Mouse (Mus musculus): Measurements from ENCODE around the gene Smg5. TPM values are rescaled to one million over a fixed set of nuclear protein-coding genes. Genes with fewer than 3 reads are reported as not detected.

Gene Smg5
- polyA plus RNA-seq, 1 experiment = 84.2 TPM

GRCm38 (mm10) chr3:88384364-88384763 is 48.3 kb downstream of the Smg5 start, which contains the start of gene Bglap:
Gene Bglap, minus strand, starts transcription at chr3:88384464.
- H3K9ac ChIP-seq (ENCODE audit: low read depth, poor library complexity, severe bottlenecking) = no peak within 1 kb of the TSS
- no peaks in the 10 kb centered on the region for H3K36me3 ChIP-seq (ENCODE audit: control insufficient read depth, insufficient read depth, low read length, poor library complexity, severe bottlenecking)
- no peaks in the 10 kb centered on the region for H3K9me3 ChIP-seq (replicated peaks; ENCODE audit: control insufficient read depth, insufficient read depth, low read length, poor library complexity, severe bottlenecking)
- no peaks in the 10 kb centered on the region for H3K27me3 ChIP-seq (ENCODE audit: control insufficient read depth, insufficient read depth, low read length, poor library complexity, severe bottlenecking)
- H3K4me3 ChIP-seq (ENCODE audit: low read depth, low read length) = no peak within 1 kb of the TSS
- no peak for TF ChIP-seq EP300 (IDR thresholded peaks at IDR 0.05; ENCODE audit: insufficient read depth, low read depth, low read length)
- TF ChIP-seq CTCF (IDR thresholded peaks at IDR 0.05; ENCODE audit: low read depth, low read length) = no peak
- no peak for TF ChIP-seq POLR2A (IDR thresholded peaks at IDR 0.05; ENCODE audit: insufficient read depth, low read length)
- no peaks in the 10 kb centered on the region for H3K4me1 ChIP-seq (ENCODE audit: control insufficient read depth, insufficient read depth, low read length)
- H3K27ac ChIP-seq (ENCODE audit: insufficient read depth, low read length) = no peak within 1 kb of the TSS

- Histone ChIP-seq H3K9me3 (replicated peaks; ENCODE audit: control insufficient read depth, insufficient read depth, low read length, poor library complexity, severe bottlenecking) (peaks cover 23% of the 10 kb centered on the region), H3K27me3 (ENCODE audit: control insufficient read depth, insufficient read depth, low read length, poor library complexity, severe bottlenecking) (no peaks in the 10 kb centered on the region), H3K9ac (ENCODE audit: low read depth, poor library complexity, severe bottlenecking) (no peak overlapping the region), H3K4me3 (ENCODE audit: low read depth, low read length) (no peak overlapping the region; the same call in 1 of the 2 replicates), H3K36me3 (ENCODE audit: control insufficient read depth, insufficient read depth, low read length, poor library complexity, severe bottlenecking) (no peaks in the 10 kb centered on the region), H3K4me1 (ENCODE audit: control insufficient read depth, insufficient read depth, low read length) (no peaks in the 10 kb centered on the region), H3K27ac (ENCODE audit: insufficient read depth, low read length) (no peak overlapping the region)
- TF ChIP-seq CTCF (IDR thresholded peaks at IDR 0.05; ENCODE audit: low read depth, low read length) (no peak), POLR2A (IDR thresholded peaks at IDR 0.05; ENCODE audit: insufficient read depth, low read length) (no peak), EP300 (IDR thresholded peaks at IDR 0.05; ENCODE audit: insufficient read depth, low read depth, low read length) (no peak)
Measured at GRCm38 (mm10) chr3:88393776-88394375, 57.8 kb downstream of the Smg5 start.

DNA sequence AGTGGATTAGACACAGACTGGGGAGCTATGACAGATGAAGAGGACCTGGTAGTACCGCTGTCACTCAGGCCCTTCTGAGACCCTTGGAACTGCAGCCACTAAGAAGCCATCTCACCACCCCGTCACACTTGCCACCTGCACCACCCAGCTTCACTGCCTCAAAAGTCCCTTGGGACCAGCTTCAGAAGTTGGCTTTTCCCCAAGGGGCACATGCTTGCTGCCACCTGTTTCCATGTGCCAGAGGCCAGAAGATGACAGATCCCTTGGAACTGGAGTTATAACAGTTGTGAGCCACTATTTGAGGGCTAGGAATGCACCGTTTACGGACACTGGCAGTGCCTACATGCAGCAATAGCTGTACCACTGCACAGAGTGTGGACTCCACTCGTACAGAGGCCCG is 59.2 kb downstream of the Smg5 start:
- no peaks in the 10 kb centered on the region for H3K36me3 ChIP-seq (ENCODE audit: control insufficient read depth, insufficient read depth, low read length, poor library complexity, severe bottlenecking)
- peaks cover 15% of the 10 kb centered on the region for H3K9me3 ChIP-seq (replicated peaks; ENCODE audit: control insufficient read depth, insufficient read depth, low read length, poor library complexity, severe bottlenecking)
- H3K27me3 ChIP-seq (ENCODE audit: control insufficient read depth, insufficient read depth, low read length, poor library complexity, severe bottlenecking) = no peaks in the 10 kb centered on the region
- H3K27ac ChIP-seq (ENCODE audit: insufficient read depth, low read length) = no peak overlapping the region
- TF ChIP-seq EP300 (IDR thresholded peaks at IDR 0.05; ENCODE audit: insufficient read depth, low read depth, low read length) = no peak
- no peak for TF ChIP-seq POLR2A (IDR thresholded peaks at IDR 0.05; ENCODE audit: insufficient read depth, low read length)
- no peak for TF ChIP-seq CTCF (IDR thresholded peaks at IDR 0.05; ENCODE audit: low read depth, low read length)
- H3K4me1 ChIP-seq (ENCODE audit: control insufficient read depth, insufficient read depth, low read length) = no peaks in the 10 kb centered on the region
- H3K9ac ChIP-seq (ENCODE audit: low read depth, poor library complexity, severe bottlenecking) = no peak overlapping the region
- H3K4me3 ChIP-seq (ENCODE audit: low read depth, low read length) = no peak overlapping the region

DNA sequence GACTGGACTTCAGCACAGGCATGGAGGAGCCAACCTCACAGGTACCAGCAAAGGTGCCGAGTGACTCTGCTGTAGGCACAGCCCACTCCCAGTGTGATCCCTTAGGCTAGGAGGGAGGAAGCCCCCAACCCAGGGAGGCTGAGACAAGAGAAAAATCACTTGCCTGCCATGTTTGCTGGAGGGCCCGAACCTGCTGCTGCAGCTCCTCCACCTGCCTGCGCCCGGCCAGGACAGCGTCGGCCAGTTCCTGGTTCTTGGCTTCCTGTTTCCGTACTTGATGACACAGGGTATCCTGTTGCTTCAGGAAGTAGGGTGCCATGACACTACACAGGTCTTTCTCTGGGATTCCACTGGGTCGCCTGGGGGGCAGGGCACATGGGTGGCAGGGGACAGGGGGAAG is 59.7 kb downstream of the Smg5 start:
- no peaks in the 10 kb centered on the region for H3K4me1 ChIP-seq (ENCODE audit: control insufficient read depth, insufficient read depth, low read length)
- no peaks in the 10 kb centered on the region for H3K27me3 ChIP-seq (ENCODE audit: control insufficient read depth, insufficient read depth, low read length, poor library complexity, severe bottlenecking)
- H3K9ac ChIP-seq (ENCODE audit: low read depth, poor library complexity, severe bottlenecking) = no peak overlapping the region
- H3K4me3 ChIP-seq (ENCODE audit: low read depth, low read length) = no peak overlapping the region
- TF ChIP-seq POLR2A (IDR thresholded peaks at IDR 0.05; ENCODE audit: insufficient read depth, low read length) = no peak
- no peak for TF ChIP-seq CTCF (IDR thresholded peaks at IDR 0.05; ENCODE audit: low read depth, low read length)
- no peak for TF ChIP-seq EP300 (IDR thresholded peaks at IDR 0.05; ENCODE audit: insufficient read depth, low read depth, low read length)
- H3K27ac ChIP-seq (ENCODE audit: insufficient read depth, low read length) = no peak overlapping the region
- H3K36me3 ChIP-seq (ENCODE audit: control insufficient read depth, insufficient read depth, low read length, poor library complexity, severe bottlenecking) = no peaks in the 10 kb centered on the region
- peaks cover 11% of the 10 kb centered on the region for H3K9me3 ChIP-seq (replicated peaks; ENCODE audit: control insufficient read depth, insufficient read depth, low read length, poor library complexity, severe bottlenecking)

GRCm38 (mm10) chr3:88398666-88399065 is 62.6 kb downstream of the Smg5 start:
- no peak overlapping the region for H3K4me3 ChIP-seq (ENCODE audit: low read depth, low read length)
- no peaks in the 10 kb centered on the region for H3K9me3 ChIP-seq (replicated peaks; ENCODE audit: control insufficient read depth, insufficient read depth, low read length, poor library complexity, severe bottlenecking)
- H3K4me1 ChIP-seq (ENCODE audit: control insufficient read depth, insufficient read depth, low read length) = no peaks in the 10 kb centered on the region
- no peak overlapping the region for H3K9ac ChIP-seq (ENCODE audit: low read depth, poor library complexity, severe bottlenecking)
- TF ChIP-seq EP300 (IDR thresholded peaks at IDR 0.05; ENCODE audit: insufficient read depth, low read depth, low read length) (no peak), POLR2A (IDR thresholded peaks at IDR 0.05; ENCODE audit: insufficient read depth, low read length) (no peak), CTCF (IDR thresholded peaks at IDR 0.05; ENCODE audit: low read depth, low read length) (no peak)
- H3K36me3 ChIP-seq (ENCODE audit: control insufficient read depth, insufficient read depth, low read length, poor library complexity, severe bottlenecking) = 0 out of 2 replicates have a peak, but pooled peaks cover under 1% of the 10 kb centered on the region
- no peak overlapping the region for H3K27ac ChIP-seq (ENCODE audit: insufficient read depth, low read length)
- H3K27me3 ChIP-seq (ENCODE audit: control insufficient read depth, insufficient read depth, low read length, poor library complexity, severe bottlenecking) = no peaks in the 10 kb centered on the region

- H3K4me3 ChIP-seq (ENCODE audit: low read depth, low read length) = no peak overlapping the region
- H3K4me1 ChIP-seq (ENCODE audit: control insufficient read depth, insufficient read depth, low read length) = peaks cover 1% of the 10 kb centered on the region
- peaks cover 4% of the 10 kb centered on the region; the same call in 1 of the 2 replicates for H3K36me3 ChIP-seq (ENCODE audit: control insufficient read depth, insufficient read depth, low read length, poor library complexity, severe bottlenecking)
- H3K27me3 ChIP-seq (ENCODE audit: control insufficient read depth, insufficient read depth, low read length, poor library complexity, severe bottlenecking) = no peaks in the 10 kb centered on the region
- TF ChIP-seq POLR2A (IDR thresholded peaks at IDR 0.05; ENCODE audit: insufficient read depth, low read length) (no peak), EP300 (IDR thresholded peaks at IDR 0.05; ENCODE audit: insufficient read depth, low read depth, low read length) (no peak), CTCF (IDR thresholded peaks at IDR 0.05; ENCODE audit: low read depth, low read length) (no peak)
- H3K9ac ChIP-seq (ENCODE audit: low read depth, poor library complexity, severe bottlenecking) = no peak overlapping the region
- H3K9me3 ChIP-seq (replicated peaks; ENCODE audit: control insufficient read depth, insufficient read depth, low read length, poor library complexity, severe bottlenecking) = no peaks in the 10 kb centered on the region
- no peak overlapping the region for H3K27ac ChIP-seq (ENCODE audit: insufficient read depth, low read length)
Measured at GRCm38 (mm10) chr3:88403522-88404230, 67.6 kb downstream of the Smg5 start.

Data from ES-Bruce4 (cell line).